Comparison of ENCODE assay signal across 19 mouse cellular contexts in genomic region chr12:17791111-17791510, GRCm38 (mm10).
DNase-seq lines count a peak whose midpoint lies in the region.
"Had no signal": no experiment of that assay in that cellular context is flagged by ENCODE, and none has a peak within 500 bp of the region (broad histone marks: within the 10 kb centered on the region; RNA-seq: fewer than 3 reads in every experiment).

No protein-coding gene starts in this region.

- H3K9me3 ChIP-seq in heart, embryonic 10.5 days: no peaks in the 10 kb centered on the region

- no peaks in the 10 kb centered on the region for H3K27me3 ChIP-seq in heart, embryonic 10.5 days (ENCODE audit: insufficient read depth, poor library complexity, severe bottlenecking)
- H3K27me3 ChIP-seq: CH12.LX, Patski had no signal

- WGBS in heart, embryonic 10.5 days: 88% methylated on average over 6 of the region's 6 CpGs

- H3K4me3 ChIP-seq in heart, embryonic 10.5 days: no peak overlapping the region

- H3K36me3 ChIP-seq in heart, embryonic 10.5 days: peaks cover 23% of the 10 kb centered on the region
- H3K36me3 ChIP-seq: G1E had no signal

- no peaks in the 10 kb centered on the region for H3K4me1 ChIP-seq in heart, embryonic 10.5 days

- DNase-seq in heart, adult 11 months: peak; percentile 64
- no peak for DNase-seq in heart, adult 18-20 months
- DNase-seq in heart, embryonic 10.5 days (ENCODE audit: low spot score): peak; percentile 70
- no peak for DNase-seq in heart, adult 9 months (ENCODE audit: low spot score in 2 of 2)
- peak; percentile 26 for DNase-seq in testis, postnatal 10 days (ENCODE audit: low spot score)
- no peak for DNase-seq in testis, postnatal 14 days (ENCODE audit: low spot score)
- DNase-seq: adrenal gland, adult 2 months; adrenal gland, adult 8-10 months; adrenal gland, postnatal 10 days; adrenal gland, postnatal 14 days; adrenal gland, postnatal 25 days; adrenal gland, postnatal 36 days; B cell, adult 2 months; cerebellum, adult 11 months; cerebellum, adult 11-12 months; cerebellum, adult 18-20 months had no signal

- H3K27ac ChIP-seq in heart, embryonic 10.5 days: no peak overlapping the region

Comparison
In these comparisons a context has a peak if more than half of its experiments do, and no peak if none do; other contexts are left out.
1. DNase-seq: peak in heart, adult 11 months (single experiment), heart, embryonic 10.5 days (single experiment) and testis, postnatal 10 days (single experiment); none in heart, adult 18-20 months (0 of 2), heart, adult 9 months (0 of 2) and testis, postnatal 14 days (single experiment).